14 mouse cellular contexts compared by ENCODE assay signal in genomic region chr15:67410012-67410411, GRCm38 (mm10).
A peak's percentile ranks its signal among the peaks of the same experiment; 100 is the strongest.
DNase-seq lines count a peak whose midpoint lies in the region; ATAC-seq and TF ChIP-seq lines count a peak whose summit lies in the region.
"Had no signal": no experiment of that assay in that cellular context is flagged by ENCODE, and none has a peak within 500 bp of the region (broad histone marks: within the 10 kb centered on the region; RNA-seq: fewer than 3 reads in every experiment).

No protein-coding gene starts in this region.

- H3K9me3 ChIP-seq in MEL (replicated peaks; ENCODE audit: insufficient read depth, low read length), result no peaks in the 10 kb centered on the region
- no peaks in the 10 kb centered on the region for H3K9me3 ChIP-seq in forebrain, embryonic 16.5 days (ENCODE audit: control insufficient read depth, low read length)
- H3K9me3 ChIP-seq: stomach, embryonic 15.5 days had no signal

- 83% methylated on average over 1 of the region's 1 CpGs for WGBS in kidney, adult 2 months
- 96% methylated on average over 1 of the region's 1 CpGs for WGBS in forebrain, embryonic 16.5 days

- TF ChIP-seq EP300 in MEL (IDR thresholded peaks at IDR 0.05; ENCODE audit: low read depth in 1 of 2, low read length in 2 of 2), result peak; percentile 98 to 99

- no peak overlapping the region for H3K4me2 ChIP-seq in forebrain, embryonic 16.5 days (ENCODE audit: low read length)
- H3K4me2 ChIP-seq: stomach, embryonic 15.5 days had no signal

- TF ChIP-seq POLR2A in MEL (IDR thresholded peaks at IDR 0.05; ENCODE audit: control insufficient read depth in 1 of 2, insufficient read depth in 1 of 2, low read depth in 1 of 2, low read length in 2 of 2, poor library complexity in 1 of 2), result no peak
- no peak for TF ChIP-seq POLR2A in kidney, adult 2 months (IDR thresholded peaks at IDR 0.05; ENCODE audit: low read depth, low read length)

- no peak overlapping the region for H3K9ac ChIP-seq in MEL (ENCODE audit: control insufficient read depth, low read depth, low read length, poor library complexity, severe bottlenecking)
- no peak overlapping the region for H3K9ac ChIP-seq in forebrain, embryonic 16.5 days (replicated peaks; ENCODE audit: low read depth, low read length)
- H3K9ac ChIP-seq: stomach, embryonic 15.5 days had no signal

- H3K27me3 ChIP-seq in MEL (ENCODE audit: control insufficient read depth in 1 of 2, insufficient read depth in 2 of 2, low read length in 2 of 2), result no peaks in the 10 kb centered on the region
- no peaks in the 10 kb centered on the region for H3K27me3 ChIP-seq in kidney, adult 2 months (replicated peaks; ENCODE audit: control insufficient read depth, insufficient read depth, low read length)
- no peaks in the 10 kb centered on the region for H3K27me3 ChIP-seq in forebrain, embryonic 16.5 days (replicated peaks; ENCODE audit: control insufficient read depth, insufficient read depth, low read length)
- H3K27me3 ChIP-seq: stomach, embryonic 15.5 days had no signal

- peak; percentile 89 for DNase-seq in CD4-positive helper T cell, adult 2 months (ENCODE audit: low read depth, low spot score)
- DNase-seq in MEL (ENCODE audit: low read depth, low spot score), result peak; percentile 96
- peak; percentile 25 to 29 for DNase-seq in natural killer cell, adult 2 months (ENCODE audit: low spot score in 2 of 2)
- DNase-seq in cerebellum, postnatal 10 days, result no peak
- DNase-seq in kidney, adult 2 months, result no peak
- no peak for DNase-seq in layer of hippocampus, adult 9-11 months
- DNase-seq: gastrocnemius, adult 2 months; retina, postnatal 1 day had no signal

- H3K79me2 ChIP-seq in MEL (ENCODE audit: control insufficient read depth, insufficient read depth, low read length, poor library complexity), result no peaks in the 10 kb centered on the region

- H3K4me1 ChIP-seq in MEL (ENCODE audit: control insufficient read depth in 1 of 2, insufficient read depth in 2 of 2, low read length in 2 of 2), result peaks cover 64 to 67% of the 10 kb centered on the region in 2 experiments
- no peaks in the 10 kb centered on the region for H3K4me1 ChIP-seq in kidney, adult 2 months (ENCODE audit: control insufficient read depth, insufficient read depth, low read length)
- no peaks in the 10 kb centered on the region for H3K4me1 ChIP-seq in forebrain, embryonic 16.5 days (replicated peaks; ENCODE audit: control insufficient read depth, insufficient read depth, low read length)
- H3K4me1 ChIP-seq: stomach, embryonic 15.5 days had no signal

- H3K4me3 ChIP-seq in MEL (ENCODE audit: control insufficient read depth in 1 of 2, insufficient read depth in 1 of 2, low read depth in 2 of 2, low read length in 2 of 2), result no peak overlapping the region
- H3K4me3 ChIP-seq in kidney, adult 2 months (ENCODE audit: insufficient read depth, low read depth, low read length), result no peak overlapping the region
- no peak overlapping the region for H3K4me3 ChIP-seq in forebrain, embryonic 16.5 days (replicated peaks; ENCODE audit: low read length)
- H3K4me3 ChIP-seq: erythroblast, embryonic 14.5 days; gastrocnemius, adult 2 months; stomach, embryonic 15.5 days had no signal

- TF ChIP-seq RAD21 in MEL (IDR thresholded peaks at IDR 0.05; ENCODE audit: low read depth, low read length), result no peak

- TF ChIP-seq CTCF in MEL (IDR thresholded peaks at IDR 0.05 in 2 of 3, conservative IDR thresholded peaks at IDR 0.05 in 1 of 3; ENCODE audit: control insufficient read depth in 1 of 3, insufficient read depth in 1 of 3, low read depth in 2 of 3, low read length in 3 of 3, poor library complexity in 1 of 3, severe bottlenecking in 1 of 3), result no peak
- TF ChIP-seq CTCF in kidney, adult 2 months (conservative IDR thresholded peaks at IDR 0.05; ENCODE audit: insufficient read depth, insufficient read length, low read depth, low read length), result no peak

- H3K36me3 ChIP-seq in MEL (ENCODE audit: control insufficient read depth in 1 of 2, insufficient read depth in 2 of 2, low read length in 2 of 2), result peaks cover 0 to 73% of the 10 kb centered on the region in 2 experiments; a peak in 2 of 4 replicates
- no peaks in the 10 kb centered on the region for H3K36me3 ChIP-seq in kidney, adult 2 months (ENCODE audit: control insufficient read depth, insufficient read depth, low read length)
- H3K36me3 ChIP-seq in forebrain, embryonic 16.5 days (ENCODE audit: control insufficient read depth, insufficient read depth), result no peaks in the 10 kb centered on the region
- H3K36me3 ChIP-seq: stomach, embryonic 15.5 days had no signal

- H3K27ac ChIP-seq in MEL (ENCODE audit: control insufficient read depth, low read depth, low read length), result peak overlapping the region; percentile 72
- no peak overlapping the region for H3K27ac ChIP-seq in kidney, adult 2 months (ENCODE audit: insufficient read depth, low read depth, low read length)
- no peak overlapping the region for H3K27ac ChIP-seq in forebrain, embryonic 16.5 days (ENCODE audit: low read length)
- H3K27ac ChIP-seq: gastrocnemius, adult 2 months; kidney, postnatal 0 days; stomach, embryonic 15.5 days had no signal

- ATAC-seq in inflammation-experienced regulatory T-cells, adult 6 months, result peak; percentile 96
- no peak for ATAC-seq in forebrain, embryonic 16.5 days
- ATAC-seq: hindbrain, embryonic 16.5 days had no signal

TF ChIP-seq in MEL, 35 proteins besides CTCF, POLR2A, EP300 and RAD21:
- no peak for TF ChIP-seq UBTF (IDR thresholded peaks at IDR 0.05; ENCODE audit: borderline replicate concordance, insufficient read depth, low read depth, low read length)
- TF ChIP-seq ZMIZ1 (IDR thresholded peaks at IDR 0.05; ENCODE audit: low read depth, low read length), result 0 out of 2 replicates have a peak, but pooled peaks have one; percentile 43
- peak; percentile 47 for TF ChIP-seq KAT2A (conservative IDR thresholded peaks at IDR 0.05; ENCODE audit: low read depth, low read length)
- peak; percentile 96 for TF ChIP-seq GATA1 (IDR thresholded peaks at IDR 0.05; ENCODE audit: low read depth, low read length)
- TF ChIP-seq CHD2 (IDR thresholded peaks at IDR 0.05; ENCODE audit: low read length), result no peak; the same call in 1 of the 2 replicates
- TF ChIP-seq ZKSCAN1 (IDR thresholded peaks at IDR 0.05; ENCODE audit: low read depth, low read length), result no peak
- peak; percentile 97 for TF ChIP-seq RCOR1 (IDR thresholded peaks at IDR 0.05; ENCODE audit: low read depth, low read length)
- peak; percentile 60; the same call in 1 of the 2 replicates for TF ChIP-seq HCFC1 (IDR thresholded peaks at IDR 0.05; ENCODE audit: low read depth, low read length)
- peak; percentile 92 for TF ChIP-seq MXI1 (IDR thresholded peaks at IDR 0.05; ENCODE audit: low read depth, low read length)
- peak; percentile 66 for TF ChIP-seq TBP (IDR thresholded peaks at IDR 0.05; ENCODE audit: low read depth, low read length)
- peak; percentile 93 for TF ChIP-seq MYC (IDR thresholded peaks at IDR 0.05; ENCODE audit: low read depth, low read length)
- no peak for TF ChIP-seq CHD1 (IDR thresholded peaks at IDR 0.05; ENCODE audit: low read depth, low read length)
- peak; percentile 89 for TF ChIP-seq TAL1 (IDR thresholded peaks at IDR 0.05; ENCODE audit: low read length)
- peak; percentile 79; the same call in 1 of the 2 replicates for TF ChIP-seq MAFK (IDR thresholded peaks at IDR 0.05; ENCODE audit: borderline replicate concordance, low read depth, low read length)
- no peak for TF ChIP-seq NELFE (IDR thresholded peaks at IDR 0.05; ENCODE audit: low read depth, low read length)
- TF ChIP-seq NRF1 (IDR thresholded peaks at IDR 0.05; ENCODE audit: insufficient read depth, low read depth, low read length, poor library complexity, severe bottlenecking), result no peak
- TF ChIP-seq ZNF384 (IDR thresholded peaks at IDR 0.05; ENCODE audit: low read depth, low read length), result peak; percentile 67
- TF ChIP-seq SMC3 (IDR thresholded peaks at IDR 0.05; ENCODE audit: low read depth, low read length), result no peak; the same call in 1 of the 2 replicates
- TF ChIP-seq MEF2A (IDR thresholded peaks at IDR 0.05; ENCODE audit: extremely low read depth, insufficient replicate concordance, low read depth, low read length, poor library complexity, severe bottlenecking), result peak; percentile 41; the same call in 1 of the 2 replicates
- peak; percentile 97 for TF ChIP-seq ETS1 (IDR thresholded peaks at IDR 0.05; ENCODE audit: low read depth, low read length)
- TF ChIP-seq ZC3H11A (IDR thresholded peaks at IDR 0.05; ENCODE audit: low read depth, low read length), result no peak
- TF ChIP-seq E2F4 (IDR thresholded peaks at IDR 0.05; ENCODE audit: borderline replicate concordance, low read depth, low read length), result no peak
- peak; percentile 58; the same call in 1 of the 2 replicates for TF ChIP-seq MYB (IDR thresholded peaks at IDR 0.05; ENCODE audit: low read depth, low read length)
- TF ChIP-seq JUND (IDR thresholded peaks at IDR 0.05; ENCODE audit: low read depth, low read length), result peak; percentile 69; the same call in 1 of the 2 replicates
- 0 out of 2 replicates have a peak, but pooled peaks have one; percentile 47 for TF ChIP-seq GABPA (IDR thresholded peaks at IDR 0.05; ENCODE audit: low read depth, low read length)
- TF ChIP-seq SIN3A (IDR thresholded peaks at IDR 0.05; ENCODE audit: low read length), result peak; percentile 94
- no peak for TF ChIP-seq ELF1 (IDR thresholded peaks at IDR 0.05; ENCODE audit: low read depth, low read length)
- peak; percentile 97 for TF ChIP-seq MAX (IDR thresholded peaks at IDR 0.05; ENCODE audit: low read length)
- TF ChIP-seq USF1 (IDR thresholded peaks at IDR 0.05; ENCODE audit: low read depth, low read length), result peak; percentile 49; the same call in 1 of the 2 replicates
- TF ChIP-seq POLR2AphosphoS2 (IDR thresholded peaks at IDR 0.05; ENCODE audit: low read length), result no peak
- peak; percentile 83 for TF ChIP-seq BHLHE40 (IDR thresholded peaks at IDR 0.05; ENCODE audit: borderline replicate concordance, low read depth, low read length)
- no peak for TF ChIP-seq USF2 (IDR thresholded peaks at IDR 0.05; ENCODE audit: borderline replicate concordance in 1 of 2, insufficient read depth in 1 of 2, low read depth in 1 of 2, low read length in 2 of 2)
- TF ChIP-seq TCF12 (IDR thresholded peaks at IDR 0.05; ENCODE audit: low read depth, low read length), result peak; percentile 95
- no peak for TF ChIP-seq POLR2AphosphoS5 (IDR thresholded peaks at IDR 0.05; ENCODE audit: borderline replicate concordance, low read depth, low read length)
- TF ChIP-seq MAZ (IDR thresholded peaks at IDR 0.05; ENCODE audit: low read depth, low read length), result peak; percentile 70

Comparison
In these comparisons a context has a peak if more than half of its experiments do, and no peak if none do; other contexts are left out.
1. DNase-seq: peak in CD4-positive helper T cell, adult 2 months (single experiment), MEL (single experiment) and natural killer cell, adult 2 months (2 of 2); none in cerebellum, postnatal 10 days (0 of 2), kidney, adult 2 months (single experiment) and layer of hippocampus, adult 9-11 months (single experiment).